Mouse (Mus musculus) hindbrain, embryonic 12.5 days (tissue): ENCODE measurements around the gene Ccdc163. TPM values are rescaled to one million over a fixed set of nuclear protein-coding genes. Genes with fewer than 3 reads are reported as not detected.

Experiments
- ATAC-seq: fragments of 200-750 bp; cut with Nextera tagmentation; 2 replicates; pipeline ENCODE4 v1.8.0; 2017; ENCODE audit warnings: moderate TSS enrichment; ENCODE audit not compliant: low FRiP score
- H3K27ac ChIP-seq: fragments of 300-500 bp; sonication (generic); 2 replicates; pipeline ENCODE4 v1.5.1; 2016; ENCODE audit warnings: mild to moderate bottlenecking
- H3K27me3 ChIP-seq: fragments of 300-500 bp; sonication (generic); 2 replicates; pipeline ENCODE4 v1.6.1; 2016; ENCODE audit warnings: mild to moderate bottlenecking
- H3K36me3 ChIP-seq: fragments of 300-500 bp; sonication (generic); 2 replicates; pipeline ENCODE4 v1.6.1; 2016; ENCODE audit warnings: mild to moderate bottlenecking
- H3K4me1 ChIP-seq: fragments of 300-500 bp; sonication (generic); 2 replicates; pipeline ENCODE4 v1.6.1; 2016
- H3K4me2 ChIP-seq: fragments of 300-500 bp; sonication (generic); replicated peaks from 2 replicates; pipeline ENCODE4 v1.6.1; 2016; ENCODE audit warnings: mild to moderate bottlenecking
- H3K4me3 ChIP-seq: fragments of 300-500 bp; sonication (generic); 2 replicates; pipeline ENCODE4 v1.5.1; 2016; ENCODE audit warnings: mild to moderate bottlenecking
- H3K9ac ChIP-seq: fragments of 300-500 bp; sonication (generic); 2 replicates; pipeline ENCODE4 v1.6.1; 2016; ENCODE audit warnings: mild to moderate bottlenecking, moderate library complexity
- H3K9me3 ChIP-seq: fragments of 300-500 bp; sonication (generic); replicated peaks from 2 replicates; pipeline ENCODE4 v1.6.1; 2016; ENCODE audit warnings: mild to moderate bottlenecking
- WGBS: fragments of 180-500 bp; shearing (Covaris S2); methylation state at CpG from one replicate; pipeline ENCODE4 v1.1.7; 2016; 5-methylcytosine and 5-hydroxymethylcytosine counted together
- polyA plus RNA-seq: library from polyadenylated mRNA; unstranded; fragments of >200 nt; fragmentation: Nextera tagmentation; extraction: Ambion mirVana; gene quantifications from 2 replicates; pipeline ENCODE4 v1.2.1, GENCODE M21; 2016

Gene Ccdc163
- polyA plus RNA-seq, 1 experiment from 2014 or later = 23.6 TPM

- H3K27ac ChIP-seq = no peak overlapping the region
- no peak for ATAC-seq
- H3K9ac ChIP-seq = no peak overlapping the region
- H3K36me3 ChIP-seq = peaks cover 2% of the 10 kb centered on the region; the same call in 1 of the 2 replicates
- H3K9me3 ChIP-seq = 0 out of 2 replicates have a peak, but pooled peaks cover 2% of the 10 kb centered on the region
- H3K27me3 ChIP-seq = no peaks in the 10 kb centered on the region
- WGBS = 39% methylated on average over 7 of the region's 7 CpGs
- no peak overlapping the region for H3K4me2 ChIP-seq
- peaks cover 3% of the 10 kb centered on the region; the same call in 1 of the 2 replicates for H3K4me1 ChIP-seq
- no peak overlapping the region for H3K4me3 ChIP-seq
Measured at GRCm38 (mm10) chr4:116787985-116788760, 79.9 kb downstream of the Ccdc163 start.

GRCm38 (mm10) chr4:116788956-116789355 is 80.6 kb downstream of the Ccdc163 start:
- no peak for ATAC-seq

GRCm38 (mm10) chr4:116792453-116792852 is 84.1 kb downstream of the Ccdc163 start:
- H3K36me3 ChIP-seq = no peaks in the 10 kb centered on the region
- no peak overlapping the region for H3K27ac ChIP-seq
- ATAC-seq = no peak
- H3K9ac ChIP-seq = no peak overlapping the region
- WGBS = 86% methylated on average over 8 of the region's 8 CpGs
- no peak overlapping the region for H3K4me2 ChIP-seq
- H3K9me3 ChIP-seq = no peaks in the 10 kb centered on the region
- no peaks in the 10 kb centered on the region for H3K27me3 ChIP-seq
- H3K4me3 ChIP-seq = no peak overlapping the region
- H3K4me1 ChIP-seq = peaks cover 3% of the 10 kb centered on the region; the same call in 1 of the 2 replicates

More at GRCm38 (mm10) chr4:116788956-116789355, 80.6 kb downstream of the Ccdc163 start:
- H3K4me1 ChIP-seq = peaks cover 3% of the 10 kb centered on the region; the same call in 1 of the 2 replicates
- H3K9ac ChIP-seq = no peak overlapping the region
- H3K36me3 ChIP-seq = peaks cover 2% of the 10 kb centered on the region; the same call in 1 of the 2 replicates
- H3K27me3 ChIP-seq = no peaks in the 10 kb centered on the region
- H3K4me3 ChIP-seq = no peak overlapping the region
- H3K4me2 ChIP-seq = no peak overlapping the region
- 8% methylated on average over 3 of the region's 3 CpGs for WGBS
- 0 out of 2 replicates have a peak, but pooled peaks cover 2% of the 10 kb centered on the region for H3K9me3 ChIP-seq
- no peak overlapping the region for H3K27ac ChIP-seq

GRCm38 (mm10) chr4:116794273-116794672 is 86.0 kb downstream of the Ccdc163 start:
- H3K36me3 ChIP-seq = no peaks in the 10 kb centered on the region
- H3K4me2 ChIP-seq = no peak overlapping the region
- no peak for ATAC-seq
- H3K9ac ChIP-seq = no peak overlapping the region
- no peak overlapping the region for H3K27ac ChIP-seq
- no peaks in the 10 kb centered on the region for H3K27me3 ChIP-seq
- WGBS = 78% methylated on average over 2 of the region's 2 CpGs
- H3K4me3 ChIP-seq = no peak overlapping the region
- H3K9me3 ChIP-seq = no peaks in the 10 kb centered on the region
- no peaks in the 10 kb centered on the region for H3K4me1 ChIP-seq

- no peak overlapping the region for H3K9ac ChIP-seq
- no peaks in the 10 kb centered on the region for H3K4me1 ChIP-seq
- H3K36me3 ChIP-seq = peaks cover 4% of the 10 kb centered on the region
- H3K9me3 ChIP-seq = no peaks in the 10 kb centered on the region
- H3K4me3 ChIP-seq = no peak overlapping the region
- H3K27me3 ChIP-seq = no peaks in the 10 kb centered on the region
- no peak overlapping the region for H3K27ac ChIP-seq
- WGBS = 77% methylated on average over 1 of the region's 1 CpGs
- H3K4me2 ChIP-seq = no peak overlapping the region
- ATAC-seq = no peak
Measured at GRCm38 (mm10) chr4:116796442-116797110, 88.3 kb downstream of the Ccdc163 start.

GRCm38 (mm10) chr4:116799901-116800300 is 91.6 kb downstream of the Ccdc163 start:
- Histone ChIP-seq H3K36me3 (peaks cover 35% of the 10 kb centered on the region), H3K4me1 (no peaks in the 10 kb centered on the region), H3K27ac (no peak overlapping the region), H3K27me3 (no peaks in the 10 kb centered on the region), H3K4me2 (no peak overlapping the region), H3K9me3 (no peaks in the 10 kb centered on the region), H3K4me3 (no peak overlapping the region), H3K9ac (no peak overlapping the region)
- WGBS = 35% methylated on average over 5 of the region's 5 CpGs
- ATAC-seq = no peak

Other genes starting within 250 kb of the Ccdc163 start
- 42.1 and 43.2 TPM in 2 replicates for gene Mast2, start 244.3 kb upstream of the Ccdc163 start, polyA plus RNA-seq
- 15.4 and 15.6 TPM in 2 replicates for gene Ipp, start 201.0 kb upstream of the Ccdc163 start, polyA plus RNA-seq
- 25.2 and 29.0 TPM in 2 replicates for gene Tmem69, start 152.6 kb upstream of the Ccdc163 start, polyA plus RNA-seq
- 25.4 and 28.8 TPM in 2 replicates for gene Gpbp1l1, start 150.9 kb upstream of the Ccdc163 start, polyA plus RNA-seq
- gene Ccdc17, start 111.9 kb upstream of the Ccdc163 start, polyA plus RNA-seq = 3.8 and 4.8 TPM in 2 replicates
- 183 and 186 TPM in 2 replicates for gene Nasp, start 80.6 kb upstream of the Ccdc163 start, polyA plus RNA-seq
- 566 and 569 TPM in 2 replicates for gene Akr1a1, start 56.8 kb upstream of the Ccdc163 start, polyA plus RNA-seq
- gene Prdx1, start 23.0 kb upstream of the Ccdc163 start, polyA plus RNA-seq = 731 and 767 TPM in 2 replicates
- gene Mmachc, start 103 bp upstream of the Ccdc163 start, polyA plus RNA-seq = 26.0 and 26.2 TPM in 2 replicates
- gene Tesk2, start 12.4 kb downstream of the Ccdc163 start, polyA plus RNA-seq = 6.9 and 7.4 TPM in 2 replicates
- 32.1 and 32.4 TPM in 2 replicates for gene Toe1, start 99.1 kb downstream of the Ccdc163 start, polyA plus RNA-seq
- 11.5 and 15.1 TPM in 2 replicates for gene Mutyh, start 99.2 kb downstream of the Ccdc163 start, polyA plus RNA-seq
- gene Hpdl, start 113.2 kb downstream of the Ccdc163 start, polyA plus RNA-seq = 1.5 and 1.7 TPM in 2 replicates
- gene Zswim5, start 168.9 kb downstream of the Ccdc163 start, polyA plus RNA-seq = 7.4 and 8.5 TPM in 2 replicates